Mouse (Mus musculus) intestine, embryonic 14.5 days (tissue): ENCODE results near the gene Pou3f1. TPM values are rescaled to one million over a fixed set of nuclear protein-coding genes. Genes with fewer than 3 reads are reported as not detected.

Experiments
- ATAC-seq: fragments of 200-750 bp; cut with Nextera tagmentation; replicated peaks from 2 replicates; pipeline ENCODE4 v1.8.0; 2017; ENCODE audit warnings: low read depth, moderate number of reproducible peaks, moderate TSS enrichment, moderate library complexity; ENCODE audit not compliant: low FRiP score, low TSS enrichment
- DNase-seq: peaks from one replicate; pipeline ENCODE4 v3.0.0-alpha.2; 2018; ENCODE audit warnings: low spot score
- H3K27ac ChIP-seq: fragments of 300-500 bp; sonication (generic); 2 replicates; pipeline ENCODE4 v1.5.1; 2014; ENCODE audit warnings: low read depth, mild to moderate bottlenecking, control low read depth
- H3K27me3 ChIP-seq: fragments of 300-500 bp; sonication (generic); replicated peaks from 2 replicates; pipeline ENCODE4 v1.6.1; 2014; ENCODE audit warnings: low read length, control low read depth; ENCODE audit not compliant: control insufficient read depth, insufficient read depth
- H3K36me3 ChIP-seq: fragments of 300-500 bp; sonication (generic); 2 replicates; pipeline ENCODE4 v1.6.1; 2014; ENCODE audit warnings: low read length, control low read depth; ENCODE audit not compliant: control insufficient read depth, insufficient read depth
- H3K4me1 ChIP-seq: fragments of 300-500 bp; sonication (generic); replicated peaks from 2 replicates; pipeline ENCODE4 v1.6.1; 2014; ENCODE audit warnings: low read length, control low read depth, mixed read lengths; ENCODE audit not compliant: control insufficient read depth, insufficient read depth
- H3K4me2 ChIP-seq: fragments of 300-500 bp; sonication (generic); 2 replicates; pipeline ENCODE4 v1.6.1; 2014; ENCODE audit warnings: low read length
- H3K4me3 ChIP-seq: fragments of 300-500 bp; sonication (generic); 2 replicates; pipeline ENCODE4 v1.5.1; 2014; ENCODE audit warnings: low read depth, low read length, control low read depth, mixed read lengths
- H3K9ac ChIP-seq: fragments of 300-500 bp; sonication (generic); 2 replicates; pipeline ENCODE4 v1.6.1; 2014; ENCODE audit warnings: mild to moderate bottlenecking, low read length
- H3K9me3 ChIP-seq: fragments of 300-500 bp; sonication (generic); 2 replicates; pipeline ENCODE4 v1.6.1; 2016; ENCODE audit warnings: low read length, control low read depth; ENCODE audit not compliant: control insufficient read depth
- WGBS: fragments of 180-500 bp; shearing (Covaris S2); extraction: QIAGEN DNeasy Blood & Tissue Kit; methylation state at CpG from one replicate; pipeline ENCODE4 v1.1.7; 2014; 5-methylcytosine and 5-hydroxymethylcytosine counted together
- polyA plus RNA-seq: library from polyadenylated mRNA; unstranded; fragments of >200 nt; fragmentation: Nextera tagmentation; extraction: Ambion mirVana; gene quantifications from 2 replicates; pipeline ENCODE4 v1.2.1, GENCODE M21; 2014

Pou3f1 gene
- polyA plus RNA-seq: 0.17 and 0.27 TPM in 2 replicates

- H3K4me1 ChIP-seq: peaks cover 17% of the 10 kb centered on the region
- H3K4me3 ChIP-seq: peak within 1 kb of the TSS; percentile 62
- peak within 1 kb of the TSS; percentile 29; the same call in 1 of the 2 replicates for H3K9ac ChIP-seq
- peak within 1 kb of the TSS; percentile 96 for H3K4me2 ChIP-seq
- H3K27ac ChIP-seq: no peak within 1 kb of the TSS
- no peaks in the 10 kb centered on the region for H3K36me3 ChIP-seq
- no peak for ATAC-seq
- H3K9me3 ChIP-seq: no peaks in the 10 kb centered on the region
- DNase-seq: no peak
- WGBS: 1% methylated on average over 15 of the region's 15 CpGs
- peaks cover 87% of the 10 kb centered on the region for H3K27me3 ChIP-seq
Measured at GRCm38 (mm10) chr4:124656518-124656853, at the start of gene Pou3f1. Gene Pou3f1 (plus strand): TSS chr4:124656807.

- DNase-seq (no peak), ATAC-seq (no peak)
- 61% methylated on average over 7 of the region's 8 CpGs for WGBS
- Histone ChIP-seq H3K9me3 (no peaks in the 10 kb centered on the region), H3K27me3 (0 out of 2 replicates have a peak, but pooled peaks cover 22% of the 10 kb centered on the region), H3K4me1 (no peaks in the 10 kb centered on the region), H3K9ac (no peak overlapping the region), H3K36me3 (no peaks in the 10 kb centered on the region), H3K27ac (no peak overlapping the region), H3K4me3 (no peak overlapping the region), H3K4me2 (no peak overlapping the region)
Measured at GRCm38 (mm10) chr4:124607166-124607565, 49.4 kb upstream of the Pou3f1 start.

DNA sequence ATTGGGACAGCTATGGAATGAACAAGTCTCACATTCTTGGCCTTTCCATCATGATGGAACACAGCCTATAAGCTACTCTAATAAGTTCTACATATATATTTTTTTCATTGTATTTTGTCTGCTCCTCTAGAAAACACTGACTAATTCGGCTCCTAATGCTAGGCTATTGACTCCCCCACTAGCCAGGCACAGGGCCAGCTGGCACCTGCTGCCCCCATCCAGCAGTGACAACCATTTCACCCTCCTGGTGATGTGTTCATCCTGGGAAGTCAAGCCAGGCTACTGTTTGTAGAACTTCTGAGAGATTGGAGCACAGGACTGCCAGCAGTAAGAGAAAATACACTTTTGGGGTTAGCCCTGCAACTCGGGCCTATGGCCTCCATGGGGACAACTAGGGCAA lies 46.5 kb upstream of the Pou3f1 start:
- H3K27me3 ChIP-seq: 0 out of 2 replicates have a peak, but pooled peaks cover 10% of the 10 kb centered on the region
- 69% methylated on average over 2 of the region's 2 CpGs for WGBS
- no peaks in the 10 kb centered on the region for H3K36me3 ChIP-seq
- H3K4me3 ChIP-seq: no peak overlapping the region
- ATAC-seq (no peak), DNase-seq (no peak)
- H3K9me3 ChIP-seq: no peaks in the 10 kb centered on the region
- no peak overlapping the region for H3K4me2 ChIP-seq
- H3K9ac ChIP-seq: no peak overlapping the region
- H3K27ac ChIP-seq: no peak overlapping the region
- no peaks in the 10 kb centered on the region for H3K4me1 ChIP-seq

DNA sequence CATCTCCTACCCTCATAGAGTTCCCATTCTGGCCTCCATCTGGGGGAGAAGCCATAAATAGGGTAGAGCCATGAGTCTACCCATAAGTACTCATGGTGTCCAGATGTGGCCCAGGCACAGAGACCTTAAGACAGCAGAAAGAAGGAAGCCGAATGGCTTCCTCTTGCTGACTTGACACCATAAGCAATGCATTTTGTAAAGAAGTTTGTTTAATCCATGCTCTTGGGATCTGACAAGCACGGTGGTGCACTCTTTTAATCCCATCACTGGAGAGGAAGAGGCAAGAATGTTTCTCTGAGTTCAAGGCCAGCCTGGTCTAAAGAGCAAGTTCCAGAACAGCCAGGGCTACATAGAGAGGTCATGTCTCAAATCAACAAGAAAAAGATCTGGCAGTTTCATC lies 45.9 kb upstream of the Pou3f1 start, which contains the start of gene 3100002H09Rik:
Gene 3100002H09Rik, minus strand, starts transcription at position 101 of the 400 bp plus-strand sequence.
- Histone ChIP-seq H3K27ac (no peak within 1 kb of the TSS), H3K4me2 (no peak within 1 kb of the TSS), H3K4me3 (no peak within 1 kb of the TSS), H3K9ac (no peak within 1 kb of the TSS), H3K27me3 (0 out of 2 replicates have a peak, but pooled peaks cover 11% of the 10 kb centered on the region), H3K4me1 (no peaks in the 10 kb centered on the region), H3K36me3 (no peaks in the 10 kb centered on the region), H3K9me3 (no peaks in the 10 kb centered on the region)
- WGBS: 86% methylated on average over 2 of the region's 2 CpGs
- DNase-seq: no peak
- ATAC-seq: no peak

GRCm38 (mm10) chr4:124611768-124612167 lies 44.8 kb upstream of the Pou3f1 start:
- no peak for ATAC-seq
- Histone ChIP-seq H3K27me3 (0 out of 2 replicates have a peak, but pooled peaks cover 12% of the 10 kb centered on the region), H3K27ac (no peak overlapping the region), H3K36me3 (no peaks in the 10 kb centered on the region), H3K4me3 (no peak overlapping the region), H3K9ac (no peak overlapping the region), H3K4me1 (no peaks in the 10 kb centered on the region), H3K9me3 (no peaks in the 10 kb centered on the region), H3K4me2 (no peak overlapping the region)
- no peak for DNase-seq
- WGBS: 64% methylated on average over 4 of the region's 4 CpGs

DNA sequence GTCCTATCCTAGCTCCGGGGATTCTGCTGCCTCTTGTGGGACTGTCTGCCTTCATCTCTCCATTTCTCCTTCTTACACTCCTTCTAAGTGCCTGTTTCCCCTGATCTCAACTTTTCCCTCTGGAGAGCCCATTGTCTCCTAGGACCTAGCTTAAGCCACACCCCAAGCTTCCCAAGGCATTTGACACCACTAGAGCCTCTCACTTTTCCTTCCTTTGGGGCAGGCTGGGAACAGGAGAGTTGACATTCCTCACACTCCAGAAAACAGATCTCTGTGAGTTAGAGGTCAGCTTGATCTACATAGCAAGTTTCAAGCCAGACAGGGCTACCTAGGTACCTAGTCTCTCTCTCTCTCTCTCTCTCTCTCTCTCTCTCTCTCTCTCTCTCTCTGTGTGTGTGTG lies 42.4 kb upstream of the Pou3f1 start:
- Histone ChIP-seq H3K4me2 (no peak overlapping the region), H3K36me3 (no peaks in the 10 kb centered on the region), H3K4me3 (no peak overlapping the region), H3K4me1 (no peaks in the 10 kb centered on the region), H3K27ac (no peak overlapping the region), H3K27me3 (0 out of 2 replicates have a peak, but pooled peaks cover 12% of the 10 kb centered on the region), H3K9me3 (no peaks in the 10 kb centered on the region), H3K9ac (no peak overlapping the region)
- 0% methylated on average over 1 of the region's 1 CpGs for WGBS
- no peak for ATAC-seq
- no peak for DNase-seq

DNA sequence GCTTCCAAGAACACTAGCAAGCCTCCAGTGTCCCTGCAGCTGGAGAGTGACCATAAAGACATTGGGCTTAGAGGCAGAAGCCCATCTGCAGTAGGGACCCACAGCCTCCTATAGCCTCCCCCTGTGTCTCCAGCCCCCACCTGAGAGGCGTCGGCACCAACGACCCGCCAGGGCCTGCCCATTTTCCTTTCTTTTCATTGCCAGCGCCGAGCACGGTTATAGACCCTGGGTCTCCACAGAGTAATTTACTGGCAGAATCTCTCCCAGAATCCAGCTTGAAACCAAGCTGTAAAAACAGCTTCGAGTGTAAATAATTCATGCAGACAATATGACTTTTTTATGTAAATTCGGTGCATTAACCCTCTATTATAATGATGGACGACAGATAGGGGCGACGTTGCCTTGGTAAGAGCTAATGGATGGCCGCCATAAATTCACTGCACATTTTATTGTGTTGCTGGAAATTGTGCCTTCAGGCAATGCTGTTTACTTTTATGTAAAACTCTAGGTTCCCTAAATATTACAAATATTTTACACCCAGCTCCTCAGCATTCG lies 41.1 kb upstream of the Pou3f1 start:
- H3K4me3 ChIP-seq: no peak overlapping the region
- H3K27ac ChIP-seq: no peak overlapping the region
- 40% methylated on average over 14 of the region's 14 CpGs for WGBS
- H3K4me1 ChIP-seq: no peaks in the 10 kb centered on the region
- H3K4me2 ChIP-seq: no peak overlapping the region
- 0 out of 2 replicates have a peak, but pooled peaks cover 12% of the 10 kb centered on the region for H3K27me3 ChIP-seq
- no peaks in the 10 kb centered on the region for H3K36me3 ChIP-seq
- ATAC-seq (no peak), DNase-seq (no peak)
- H3K9me3 ChIP-seq: no peaks in the 10 kb centered on the region
- no peak overlapping the region for H3K9ac ChIP-seq

GRCm38 (mm10) chr4:124615986-124616385 lies 40.6 kb upstream of the Pou3f1 start:
- H3K27me3 ChIP-seq: 0 out of 2 replicates have a peak, but pooled peaks cover 12% of the 10 kb centered on the region
- H3K9me3 ChIP-seq: no peaks in the 10 kb centered on the region
- H3K4me1 ChIP-seq: no peaks in the 10 kb centered on the region
- no peak for ATAC-seq
- H3K9ac ChIP-seq: no peak overlapping the region
- no peaks in the 10 kb centered on the region for H3K36me3 ChIP-seq
- no peak overlapping the region for H3K4me3 ChIP-seq
- 44% methylated on average over 9 of the region's 9 CpGs for WGBS
- no peak overlapping the region for H3K4me2 ChIP-seq
- no peak for DNase-seq
- H3K27ac ChIP-seq: no peak overlapping the region

DNA sequence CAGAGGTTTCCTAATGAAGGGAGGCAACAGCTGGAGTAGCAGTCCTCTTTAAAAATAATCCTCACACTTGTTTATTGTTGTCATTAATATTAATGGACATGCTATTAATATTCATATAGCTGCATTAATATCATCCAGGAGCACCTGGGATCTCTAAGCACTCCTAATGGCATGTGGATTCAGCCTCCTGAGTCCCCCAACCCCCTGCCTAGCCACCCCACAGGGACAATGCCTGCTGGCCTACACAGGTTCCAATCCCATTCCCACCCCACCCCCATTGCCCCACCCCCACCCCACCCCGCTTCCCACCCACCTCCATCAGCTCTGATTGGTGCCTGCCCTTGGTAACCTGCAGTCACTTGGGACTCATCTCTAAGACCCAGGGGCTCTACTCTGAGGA lies 40.0 kb upstream of the Pou3f1 start:
- Histone ChIP-seq H3K4me1 (no peaks in the 10 kb centered on the region), H3K4me2 (no peak overlapping the region), H3K27me3 (0 out of 2 replicates have a peak, but pooled peaks cover 12% of the 10 kb centered on the region), H3K9ac (no peak overlapping the region), H3K4me3 (no peak overlapping the region), H3K27ac (no peak overlapping the region), H3K36me3 (no peaks in the 10 kb centered on the region), H3K9me3 (no peaks in the 10 kb centered on the region)
- no peak for DNase-seq
- ATAC-seq: no peak
- WGBS: 46% methylated on average over 1 of the region's 1 CpGs
